Mouse (Mus musculus) left cerebral cortex, postnatal 36 days (tissue): ENCODE data around the gene Rasgrp2. TPM values are rescaled to one million over a fixed set of nuclear protein-coding genes. Genes with fewer than 3 reads are reported as not detected.
A peak's percentile ranks its signal among the peaks of the same experiment; 100 is the strongest.

Experiments
- DNase-seq, 2 experiments: peaks; one replicate each; pipeline ENCODE4 v3.0.0; 2021 to 2022; ENCODE audit warnings: low spot score in 2 of 2, mixed read lengths in 1 of 2
- intact Hi-C: fragments of 180-260 bp; cut with DNase I; formaldehyde crosslinking; loops from one replicate; pipeline ENCODE4 v1.15.1; 2025
- total RNA-seq, 2 experiments: library from RNA; stranded (reverse); gene quantifications; 2 replicates each; pipeline ENCODE4 v1.2.3; 2021

The Rasgrp2 gene
- total RNA-seq, 2 experiments from 2014 or later = 47.5 to 72.6 TPM

GRCm38 (mm10) chr19:6454041-6454720 is 55.0 kb downstream of the Rasgrp2 start:
- intact Hi-C loops = loop anchor here (5.0 kb wide), 1 partner anchor 37 kb away; the partner anchor contains the start of gene Nrxn2
- no peak for DNase-seq

DNA sequence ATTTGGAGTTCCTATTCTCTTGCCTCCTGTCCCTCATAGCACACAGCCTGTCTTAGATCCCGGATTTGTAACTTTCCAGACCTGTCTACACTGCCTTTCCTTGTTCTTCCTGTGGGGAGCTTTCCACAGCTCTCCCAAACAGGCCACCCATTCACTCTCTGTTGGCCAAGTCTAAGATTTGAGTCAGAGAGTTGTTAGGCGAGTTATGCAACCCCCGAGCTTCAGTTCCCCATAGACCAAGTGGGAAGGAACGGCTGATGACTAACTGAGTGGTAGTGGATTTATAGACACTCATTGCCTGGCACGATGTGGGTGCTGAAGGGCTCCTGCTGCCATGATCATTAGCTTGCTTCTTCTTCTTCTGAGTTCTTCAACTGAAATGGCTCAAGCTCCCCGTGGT is 60.4 kb downstream of the Rasgrp2 start:
- intact Hi-C loops = no loop called here
- DNase-seq = peak in 1 of 2 experiments; percentile 54

- intact Hi-C loops = no loop called here
- DNase-seq = no peak
Observed at GRCm38 (mm10) chr19:6462841-6463240, 63.7 kb downstream of the Rasgrp2 start.

- intact Hi-C loops = loop anchor here (2.0 kb wide), 1 partner anchor 44 kb away; no protein-coding TSS in a partner anchor
- DNase-seq = peak; percentile 78
Observed at GRCm38 (mm10) chr19:6464306-6465071, 65.3 kb downstream of the Rasgrp2 start.

Other genes starting within 250 kb of the Rasgrp2 start
- gene Majin, start 215.0 kb upstream of the Rasgrp2 start, total RNA-seq = under 1 TPM in 1 of 2 experiments, not detected in 1; 0.32 TPM
- gene Gpha2, start 173.0 kb upstream of the Rasgrp2 start, total RNA-seq = not detected
- gene Ppp2r5b, start 163.5 kb upstream of the Rasgrp2 start, total RNA-seq = 100 to 1,000 TPM; 160 to 173 TPM
- gene Atg2a, start 157.7 kb upstream of the Rasgrp2 start, total RNA-seq = 10 to 100 TPM; 32.3 to 39.4 TPM
- gene Ehd1, start 122.6 kb upstream of the Rasgrp2 start, total RNA-seq = 10 to 100 TPM; 38.2 to 42.2 TPM
- 1 to 10 TPM; 3.3 to 3.4 TPM for gene Cdc42bpg, start 92.9 kb upstream of the Rasgrp2 start, total RNA-seq
- 10 to 100 TPM; 67.5 to 73.7 TPM for gene Men1, start 64.4 kb upstream of the Rasgrp2 start, total RNA-seq
- 100 to 1,000 TPM in 1 of 2 experiments, 10 to 100 TPM in 1; 93.5 to 107 TPM for gene Map4k2, start 58.2 kb upstream of the Rasgrp2 start, total RNA-seq
- 100 to 1,000 TPM; 158 to 227 TPM for gene Sf1, start 35.6 kb upstream of the Rasgrp2 start, total RNA-seq
- gene Pygm, start 14.9 kb upstream of the Rasgrp2 start, total RNA-seq = 10 to 100 TPM; 29.2 to 33.3 TPM
- gene Nrxn2, start 19.4 kb downstream of the Rasgrp2 start, total RNA-seq = 100 to 1,000 TPM; 635 to 658 TPM
- under 1 TPM; 0.25 to 0.50 TPM for gene Slc22a12, start 143.7 kb downstream of the Rasgrp2 start, total RNA-seq